Mouse (Mus musculus): ENCODE measurements around the gene Pald1. TPM values are rescaled to one million over a fixed set of nuclear protein-coding genes. Genes with fewer than 3 reads are reported as not detected.

The Pald1 gene
- 1.8 to 8.2 TPM (median 7.5 TPM) in 3 replicates for total RNA-seq (2017)

DNA sequence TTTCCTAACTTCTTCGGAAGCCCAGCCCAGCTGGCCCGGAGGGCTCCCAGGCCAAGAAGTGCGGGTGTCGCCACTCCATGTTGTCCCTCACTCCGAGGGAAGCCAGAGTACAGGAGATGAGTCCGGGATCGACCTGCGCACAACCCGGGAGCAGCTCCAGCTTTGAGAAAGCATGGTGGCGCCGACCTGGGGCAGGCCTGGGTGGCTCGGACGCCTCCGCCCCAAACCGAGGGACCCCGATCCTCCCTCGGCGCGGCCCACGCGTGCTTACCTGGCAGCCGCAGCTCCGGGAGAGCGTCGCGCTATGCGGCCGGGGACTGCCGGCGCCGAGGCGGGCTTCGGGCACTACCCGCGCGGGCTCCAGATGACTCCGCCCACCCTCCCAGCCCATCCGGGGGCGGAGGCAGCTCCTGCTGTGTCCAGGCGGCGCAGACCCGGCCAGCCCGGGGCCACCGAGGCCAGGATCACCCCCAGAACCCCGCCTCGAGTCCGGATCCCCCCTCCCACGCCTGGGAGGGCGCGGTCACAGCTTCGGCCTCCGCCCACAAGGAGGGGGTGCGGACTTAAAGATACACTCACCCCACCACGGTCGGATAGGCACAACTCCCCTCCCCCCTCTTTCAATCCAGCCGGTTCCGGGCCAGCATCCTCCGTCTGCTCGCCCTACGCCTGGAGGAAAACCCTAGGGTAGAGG, at the start of gene Pald1:
TSS of gene Pald1 (minus strand) at position 510 of the 694 bp plus-strand sequence.
- ATAC-seq (replicated peaks; ENCODE audit: insufficient number of reproducible peaks, low FRiP score, low TSS enrichment, poor library complexity, severe bottlenecking) = no peak

DNA sequence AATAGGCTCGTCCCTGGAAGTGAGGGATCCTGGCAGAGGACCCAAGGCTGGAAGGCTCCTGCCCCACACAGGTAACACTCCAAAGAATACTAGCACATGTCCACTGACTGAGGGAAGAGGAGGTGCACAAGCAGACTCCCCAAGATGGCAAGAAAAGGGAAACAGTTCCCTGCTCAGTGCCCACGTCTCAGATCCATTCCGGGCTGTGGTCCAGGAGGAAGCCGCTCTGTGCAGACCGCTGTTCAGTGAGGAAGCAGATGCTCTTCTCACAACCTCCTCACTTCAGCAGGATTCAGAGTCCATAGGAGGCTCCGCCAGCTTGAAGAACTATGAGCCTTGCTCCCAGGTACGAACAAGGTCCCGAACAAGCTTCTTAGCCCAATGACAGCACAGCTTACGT, 48.0 kb upstream of the Pald1 start:
- no peak for ATAC-seq (replicated peaks; ENCODE audit: insufficient number of reproducible peaks, low FRiP score, low TSS enrichment, poor library complexity, severe bottlenecking)

DNA sequence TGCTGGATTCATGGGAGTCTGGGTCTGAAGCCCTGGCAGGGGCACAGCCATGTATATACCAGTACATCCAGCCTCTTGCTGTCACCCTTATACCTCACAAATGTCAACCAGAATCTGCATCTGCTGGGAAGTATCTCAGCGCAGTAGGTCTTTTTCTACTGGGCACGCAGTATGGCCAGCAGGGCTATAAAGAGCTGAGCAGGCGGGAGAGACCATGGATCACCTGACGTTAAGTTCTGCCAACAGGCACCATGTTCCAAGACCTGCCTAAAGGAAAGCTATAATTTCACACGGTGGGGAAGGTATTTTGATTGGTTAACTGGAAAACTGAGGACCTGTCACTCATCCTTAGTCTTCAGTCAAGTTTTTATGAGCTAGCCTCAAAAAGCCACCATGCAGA, 45.7 kb upstream of the Pald1 start:
- ATAC-seq (replicated peaks; ENCODE audit: insufficient number of reproducible peaks, low FRiP score, low TSS enrichment, poor library complexity, severe bottlenecking) = no peak

DNA sequence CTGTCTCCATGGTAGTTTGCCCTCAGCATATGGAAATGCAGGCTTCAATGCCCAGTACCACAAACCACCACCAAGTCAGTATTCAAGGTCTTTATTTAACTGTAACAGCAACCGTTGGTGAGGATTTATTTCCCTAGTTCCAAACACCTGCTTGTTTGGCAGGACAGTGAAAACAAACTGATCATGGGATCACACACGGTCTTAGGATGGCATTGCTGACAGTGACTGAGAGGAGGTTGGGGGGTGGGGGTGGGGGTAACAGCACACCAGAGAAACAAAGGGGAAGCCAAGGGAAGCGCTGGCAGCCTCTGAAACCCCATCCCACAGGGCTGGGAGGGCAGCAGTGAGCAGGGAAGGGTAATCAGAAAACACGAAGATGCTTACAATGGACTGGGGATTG, 45.1 kb upstream of the Pald1 start:
- no peak for ATAC-seq (replicated peaks; ENCODE audit: insufficient number of reproducible peaks, low FRiP score, low TSS enrichment, poor library complexity, severe bottlenecking)

DNA sequence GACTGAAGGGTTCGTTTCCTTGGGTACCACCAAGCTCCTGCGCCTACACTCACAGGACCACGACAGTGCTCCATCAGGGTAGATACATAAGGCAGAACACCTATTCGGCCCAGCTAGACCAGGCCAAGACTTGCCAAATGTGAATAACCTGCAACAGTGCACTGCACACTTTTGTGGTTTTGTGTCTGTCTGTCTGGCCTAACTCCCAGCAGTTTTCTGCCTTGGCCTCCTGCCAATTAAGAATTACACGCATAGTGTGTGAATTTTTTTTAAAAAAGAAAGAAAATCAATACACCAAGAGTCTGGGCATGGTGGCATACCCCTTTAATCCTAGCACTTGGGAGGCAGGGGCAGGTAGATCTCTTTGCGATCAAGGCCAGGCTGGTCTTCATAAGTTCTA, 44.6 kb upstream of the Pald1 start:
- no peak for ATAC-seq (replicated peaks; ENCODE audit: insufficient number of reproducible peaks, low FRiP score, low TSS enrichment, poor library complexity, severe bottlenecking)

DNA sequence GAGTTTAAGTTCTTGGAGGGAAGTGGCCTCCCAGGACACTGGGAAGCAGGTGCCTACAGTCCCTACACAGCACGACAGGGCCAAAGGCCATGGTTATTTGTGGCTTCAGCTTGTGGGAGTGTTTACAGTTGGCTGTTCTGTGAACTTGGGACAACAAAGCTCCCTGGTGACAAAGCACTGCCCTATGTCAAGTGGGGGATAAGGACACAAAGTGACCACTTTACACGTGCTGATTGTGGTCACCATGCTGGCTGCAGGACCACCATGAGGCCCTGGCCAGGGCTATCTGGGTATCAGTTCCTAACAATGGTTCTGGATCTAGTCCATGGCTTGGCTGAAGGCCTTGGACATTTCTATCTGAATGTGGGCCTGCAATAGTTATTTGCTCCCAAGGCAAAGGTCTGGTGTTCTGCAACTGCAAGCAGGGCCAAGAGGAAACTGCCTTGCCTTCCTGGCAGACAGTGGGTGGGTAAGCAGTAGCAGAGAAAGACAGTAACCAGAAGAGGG, 43.0 kb upstream of the Pald1 start:
- no peak for ATAC-seq (replicated peaks; ENCODE audit: insufficient number of reproducible peaks, low FRiP score, low TSS enrichment, poor library complexity, severe bottlenecking)

DNA sequence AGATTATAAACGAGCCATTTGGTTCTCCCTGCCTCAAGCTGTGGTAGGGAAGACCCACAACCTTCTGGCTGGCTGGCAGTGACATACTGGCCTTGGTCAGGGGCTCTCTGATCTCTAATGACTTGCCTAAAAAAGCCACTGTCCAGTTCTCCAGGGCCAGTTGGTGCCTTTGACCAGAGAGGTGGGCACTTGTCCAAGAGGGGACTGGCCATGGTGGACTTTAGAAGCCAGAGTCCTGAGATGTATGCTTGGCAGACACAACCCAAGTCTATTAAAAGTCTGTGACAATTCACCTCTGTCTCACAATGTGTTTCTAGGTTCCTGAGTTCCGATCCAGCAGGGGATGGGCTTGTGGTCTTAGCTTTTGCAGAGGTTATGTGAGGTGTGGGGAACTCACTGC, 41.7 kb upstream of the Pald1 start:
- ATAC-seq (replicated peaks; ENCODE audit: insufficient number of reproducible peaks, low FRiP score, low TSS enrichment, poor library complexity, severe bottlenecking) = no peak

DNA sequence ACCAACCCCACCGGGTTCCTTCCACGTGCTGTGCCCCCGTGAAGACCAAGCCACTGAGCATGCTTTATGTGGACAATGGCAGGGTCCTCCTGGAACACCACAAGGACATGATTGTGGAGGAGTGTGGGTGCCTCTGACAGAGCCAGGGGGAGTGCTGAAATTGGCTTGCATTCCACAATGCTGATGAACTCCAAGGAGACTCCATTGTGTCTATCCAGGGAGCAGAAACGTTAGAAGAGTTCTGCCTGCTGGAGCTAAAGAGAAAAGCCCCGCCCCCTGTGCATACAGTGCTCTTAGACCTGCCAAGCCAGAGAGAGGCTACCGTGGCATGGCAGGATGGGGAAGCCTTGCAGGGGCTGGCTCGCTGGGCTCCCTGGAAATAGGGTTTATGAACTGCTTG, 41.2 kb upstream of the Pald1 start:
- no peak for ATAC-seq (replicated peaks; ENCODE audit: insufficient number of reproducible peaks, low FRiP score, low TSS enrichment, poor library complexity, severe bottlenecking)

DNA sequence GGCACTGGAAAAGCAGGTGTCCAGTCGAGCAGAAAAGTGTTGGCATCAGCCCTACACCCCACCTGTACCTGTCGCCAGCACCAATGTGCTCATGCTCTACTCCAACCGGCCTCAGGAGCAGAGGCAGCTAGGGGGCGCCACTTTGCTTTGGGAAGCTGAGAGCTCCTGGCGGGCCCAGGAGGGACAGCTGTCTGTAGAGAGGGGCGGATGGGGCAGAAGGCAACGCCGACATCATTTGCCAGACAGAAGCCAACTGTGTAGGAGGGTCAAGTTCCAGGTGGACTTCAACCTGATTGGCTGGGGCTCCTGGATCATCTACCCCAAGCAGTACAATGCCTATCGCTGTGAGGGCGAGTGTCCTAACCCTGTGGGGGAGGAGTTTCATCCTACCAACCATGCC, 40.0 kb upstream of the Pald1 start:
- no peak for ATAC-seq (replicated peaks; ENCODE audit: insufficient number of reproducible peaks, low FRiP score, low TSS enrichment, poor library complexity, severe bottlenecking)

DNA sequence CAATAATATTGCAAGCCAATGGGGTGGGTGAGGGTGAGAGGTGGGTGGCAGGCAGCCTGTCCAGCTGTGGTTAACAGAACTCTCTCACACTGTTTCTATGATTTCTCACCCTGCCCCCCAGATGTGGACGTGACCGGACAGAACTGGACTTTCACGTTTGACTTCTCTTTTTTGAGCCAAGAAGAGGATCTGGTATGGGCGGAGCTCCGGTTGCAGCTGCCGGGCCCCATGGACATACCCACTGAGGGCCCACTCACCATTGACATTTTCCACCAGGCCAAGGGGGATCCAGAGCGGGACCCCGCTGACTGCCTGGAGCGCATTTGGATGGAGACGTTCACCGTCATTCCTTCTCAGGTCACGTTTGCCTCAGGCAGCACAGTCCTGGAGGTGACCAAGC, 39.5 kb upstream of the Pald1 start:
- no peak for ATAC-seq (replicated peaks; ENCODE audit: insufficient number of reproducible peaks, low FRiP score, low TSS enrichment, poor library complexity, severe bottlenecking)

DNA sequence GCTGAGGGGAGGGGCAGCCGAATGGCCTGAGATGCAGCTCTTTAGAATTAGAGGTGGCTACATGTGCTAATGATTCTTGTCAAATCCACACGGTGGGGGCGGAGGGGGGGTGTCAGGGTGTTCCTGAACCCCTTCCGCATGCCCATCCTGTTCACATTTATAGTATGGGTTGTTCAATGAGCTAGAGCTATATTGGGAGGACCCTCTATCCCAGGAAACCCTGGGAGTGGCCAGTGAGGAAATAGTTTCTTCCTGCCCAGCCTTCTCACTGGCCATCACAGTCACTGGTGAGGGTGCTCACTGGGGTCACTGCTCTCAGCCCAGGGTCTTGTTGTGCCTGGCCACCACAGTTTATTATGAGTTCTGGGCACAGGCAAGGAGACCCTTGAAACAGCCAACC, 36.7 kb upstream of the Pald1 start:
- ATAC-seq (replicated peaks; ENCODE audit: insufficient number of reproducible peaks, low FRiP score, low TSS enrichment, poor library complexity, severe bottlenecking) = no peak

DNA sequence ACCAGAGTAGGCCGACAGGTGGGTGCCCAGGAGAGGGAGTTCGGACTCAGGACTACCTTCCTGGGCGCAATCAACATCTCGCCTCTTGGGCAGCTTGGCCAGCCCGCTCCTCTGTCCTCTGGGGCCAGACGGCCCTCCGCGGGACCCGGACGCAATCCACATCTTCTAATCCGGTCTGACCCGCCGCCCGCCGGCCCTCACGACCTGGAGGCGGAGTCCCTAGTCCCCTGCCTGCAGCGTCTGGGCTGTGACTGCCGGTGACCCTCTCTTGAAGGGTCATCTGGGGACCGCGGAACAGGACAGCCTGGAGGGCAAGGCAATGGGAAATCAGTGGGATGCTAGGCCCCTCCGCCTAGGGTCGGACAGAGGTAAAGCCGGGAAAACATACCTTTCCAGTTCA, 35.8 kb upstream of the Pald1 start:
- ATAC-seq (replicated peaks; ENCODE audit: insufficient number of reproducible peaks, low FRiP score, low TSS enrichment, poor library complexity, severe bottlenecking) = no peak

DNA sequence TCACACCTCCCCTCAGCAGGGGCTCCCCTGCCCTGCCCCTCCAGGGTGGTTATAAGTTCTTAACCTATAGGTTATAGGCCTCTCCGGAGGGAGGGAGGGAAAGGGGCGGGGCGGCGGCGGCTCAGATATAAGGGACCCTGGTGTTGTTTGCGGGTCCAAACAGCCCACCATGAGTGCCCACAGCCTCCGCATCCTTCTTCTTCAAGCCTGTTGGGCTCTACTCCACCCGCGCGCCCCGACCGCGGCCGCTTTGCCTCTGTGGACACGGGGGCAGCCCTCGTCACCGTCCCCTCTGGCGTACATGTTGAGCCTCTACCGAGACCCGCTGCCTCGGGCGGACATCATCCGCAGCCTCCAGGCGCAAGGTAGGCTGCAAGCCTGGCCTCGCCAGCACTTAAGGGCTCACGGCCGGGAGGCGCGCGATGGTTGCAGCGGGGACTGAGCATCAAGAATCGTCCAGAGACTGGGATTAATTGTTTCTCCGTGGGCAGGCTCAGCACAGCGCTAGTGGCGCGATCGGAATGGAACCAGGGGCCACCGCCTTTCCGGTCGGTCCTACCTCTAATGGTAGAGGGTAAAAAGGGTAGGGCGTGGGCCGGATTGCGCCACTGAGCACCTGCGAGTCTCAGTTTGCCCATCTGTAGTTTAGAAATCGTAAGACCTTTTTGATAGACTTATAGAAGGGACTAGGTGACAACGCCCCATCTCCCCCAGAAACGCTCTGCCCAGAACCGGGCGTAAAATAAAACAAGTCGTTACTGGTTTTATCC, 35.0 kb upstream of the Pald1 start:
- no peak for ATAC-seq (replicated peaks; ENCODE audit: insufficient number of reproducible peaks, low FRiP score, low TSS enrichment, poor library complexity, severe bottlenecking)

DNA sequence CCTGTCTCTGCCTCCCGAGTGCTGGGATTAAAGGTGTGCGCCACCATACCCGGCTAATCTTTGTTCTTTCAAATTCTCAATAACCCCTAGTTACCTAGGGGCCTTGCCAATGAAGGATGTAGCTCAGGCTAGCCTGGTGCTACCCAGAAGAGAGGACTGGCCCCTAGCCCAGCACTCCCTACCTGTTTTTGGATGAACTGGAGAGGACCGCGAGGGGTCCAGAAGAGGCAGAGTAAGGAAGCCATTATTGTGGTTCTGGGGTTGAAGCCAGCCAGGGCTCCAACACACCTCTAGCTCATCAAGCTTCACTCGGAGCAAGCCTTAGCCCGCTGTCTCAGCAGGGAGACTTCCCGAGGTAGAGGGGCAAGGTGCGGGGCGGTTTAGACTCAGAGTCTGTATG, 34.3 kb upstream of the Pald1 start, which contains the start of gene Nodal:
TSS of gene Nodal (plus strand) at position 301 of the 400 bp plus-strand sequence.
- no peak for ATAC-seq (replicated peaks; ENCODE audit: insufficient number of reproducible peaks, low FRiP score, low TSS enrichment, poor library complexity, severe bottlenecking)

DNA sequence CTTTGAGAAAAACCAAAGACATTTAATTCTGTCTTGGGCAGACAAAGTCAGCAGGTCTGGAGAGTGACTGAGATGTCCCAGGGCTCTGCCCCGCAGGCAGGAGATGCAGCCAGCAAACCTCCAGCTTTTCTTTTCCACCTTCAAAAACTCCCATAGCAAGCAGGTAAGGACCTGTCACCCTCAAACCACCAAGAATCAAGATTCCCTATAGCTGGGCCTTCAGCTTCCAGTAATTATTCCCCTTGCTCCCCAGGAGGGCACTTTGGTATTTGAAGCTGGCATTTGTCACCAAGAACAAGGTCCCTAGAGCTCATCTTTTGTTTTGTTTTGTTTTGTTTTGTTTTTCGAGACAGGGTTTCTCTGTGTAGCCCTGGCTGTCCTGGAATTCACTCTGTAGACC, 33.7 kb upstream of the Pald1 start:
- no peak for ATAC-seq (replicated peaks; ENCODE audit: insufficient number of reproducible peaks, low FRiP score, low TSS enrichment, poor library complexity, severe bottlenecking)

DNA sequence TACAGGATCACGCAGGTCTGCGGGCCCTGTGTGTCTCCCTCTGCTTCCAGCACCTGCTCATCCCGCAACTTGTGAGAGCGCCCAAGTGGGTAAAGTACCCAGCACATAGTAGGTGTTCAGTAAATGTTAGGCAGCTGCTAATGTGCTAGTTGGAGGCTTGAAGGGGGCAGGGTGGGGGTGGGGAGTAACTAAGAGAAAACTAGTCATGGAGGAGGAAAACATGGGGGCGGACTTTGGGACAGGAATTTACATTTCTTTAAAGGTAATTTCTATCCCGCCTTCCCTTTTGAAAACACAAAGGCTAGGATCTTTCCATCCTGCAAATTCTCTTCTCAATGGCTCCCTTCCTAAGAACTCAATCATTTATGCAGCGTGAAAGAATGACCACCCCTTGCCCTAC, 33.2 kb upstream of the Pald1 start:
- no peak for ATAC-seq (replicated peaks; ENCODE audit: insufficient number of reproducible peaks, low FRiP score, low TSS enrichment, poor library complexity, severe bottlenecking)

DNA sequence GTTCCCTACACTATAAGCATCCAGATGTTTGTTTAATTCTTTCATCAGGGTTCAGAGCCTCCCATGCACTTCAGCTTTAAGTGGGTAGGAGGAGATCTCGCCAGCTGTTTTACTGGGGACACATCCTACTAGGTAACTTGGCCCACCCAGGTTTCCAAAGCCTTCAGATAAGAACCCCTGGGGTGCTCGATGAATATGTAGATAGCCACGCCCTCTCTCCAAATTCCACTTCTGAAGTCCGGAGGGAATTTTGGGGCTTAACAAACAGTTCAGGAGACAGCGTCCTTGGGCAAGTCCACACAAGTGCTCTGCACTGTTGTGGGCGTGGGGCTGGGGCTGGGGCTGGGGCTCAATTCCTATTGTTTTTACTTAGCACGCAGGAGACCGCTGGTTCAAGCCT, 32.6 kb upstream of the Pald1 start:
- no peak for ATAC-seq (replicated peaks; ENCODE audit: insufficient number of reproducible peaks, low FRiP score, low TSS enrichment, poor library complexity, severe bottlenecking)

DNA sequence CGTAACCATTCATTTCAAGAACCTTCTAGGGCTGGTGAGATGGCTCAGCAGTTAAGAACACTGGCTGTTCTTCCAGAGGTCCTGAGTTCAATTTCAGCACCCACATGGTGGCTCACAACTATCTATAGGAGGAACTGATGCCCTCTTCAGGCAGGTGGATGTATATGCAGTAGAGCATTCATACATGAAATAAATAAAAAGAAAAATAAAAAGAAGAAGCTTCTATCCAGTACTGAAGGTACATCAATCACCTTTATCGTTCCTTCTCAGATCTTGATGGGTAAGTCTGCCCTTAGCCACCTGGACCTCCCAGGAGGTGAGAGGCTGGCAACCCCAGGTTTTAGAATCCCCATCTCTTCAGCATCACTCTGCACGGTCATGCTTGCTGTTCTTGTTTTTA, 31.9 kb upstream of the Pald1 start:
- no peak for ATAC-seq (replicated peaks; ENCODE audit: insufficient number of reproducible peaks, low FRiP score, low TSS enrichment, poor library complexity, severe bottlenecking)

DNA sequence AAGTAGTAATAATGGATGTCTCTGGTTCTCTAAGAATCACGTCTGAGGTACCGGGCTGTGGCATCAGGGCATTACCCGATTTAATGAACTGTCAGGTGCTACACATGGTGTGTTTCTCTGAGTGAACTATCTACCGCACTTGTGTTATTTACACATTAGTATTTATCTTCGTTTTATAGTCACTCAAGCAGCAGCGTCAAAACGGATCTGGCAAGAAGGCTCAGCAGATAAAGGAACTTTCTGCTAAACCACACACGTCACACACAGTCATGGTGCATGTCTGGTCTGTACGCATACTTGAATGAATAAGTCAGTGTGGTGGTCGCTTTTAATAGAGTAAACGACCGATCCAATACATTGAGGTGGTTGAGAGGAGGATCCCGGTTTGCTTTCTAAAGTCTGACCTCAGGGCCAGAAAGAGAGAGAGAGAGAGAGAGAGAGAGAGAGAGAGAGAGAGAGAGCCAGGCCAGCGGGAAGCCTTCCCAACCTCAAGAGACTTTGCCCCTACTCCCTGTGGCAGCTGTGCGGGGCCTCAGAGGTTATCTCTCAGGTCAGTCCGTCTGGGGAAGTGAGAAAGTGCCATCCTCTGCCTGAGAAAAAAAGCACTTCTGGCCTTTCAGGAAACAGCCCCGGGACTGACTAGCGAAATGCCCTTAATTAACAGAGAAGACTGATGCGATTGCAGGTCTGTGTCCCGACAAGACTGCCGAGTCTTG, 29.7 kb upstream of the Pald1 start:
- no peak for ATAC-seq (replicated peaks; ENCODE audit: insufficient number of reproducible peaks, low FRiP score, low TSS enrichment, poor library complexity, severe bottlenecking)

DNA sequence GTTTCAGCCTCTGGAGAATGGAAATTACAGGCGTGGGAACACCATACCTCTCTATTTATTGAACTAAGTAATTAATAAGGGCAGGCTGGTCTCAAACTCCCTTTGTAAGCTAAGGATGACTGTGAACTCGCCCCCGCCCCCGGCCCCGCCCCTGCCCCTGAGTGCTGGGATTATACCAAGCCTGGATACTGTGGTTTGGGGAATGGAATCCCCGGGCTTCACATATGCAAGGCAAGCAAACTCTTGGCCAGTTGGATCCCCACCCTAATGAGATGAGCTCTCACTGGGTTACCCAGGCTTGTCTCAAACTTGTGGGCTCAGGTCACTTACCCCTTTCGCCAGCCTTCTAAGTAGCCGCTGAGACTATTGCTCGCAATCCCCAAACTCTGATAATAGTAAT, 26.9 kb upstream of the Pald1 start:
- ATAC-seq (replicated peaks; ENCODE audit: insufficient number of reproducible peaks, low FRiP score, low TSS enrichment, poor library complexity, severe bottlenecking) = no peak
